ENCODE assay signal across 8 mouse cellular contexts in genomic region chr8:70769359-70769758, GRCm38 (mm10). TPM values are rescaled to one million over a fixed set of nuclear protein-coding genes. Genes with fewer than 3 reads are reported as not detected.
DNase-seq lines count a peak whose midpoint lies in the region; ATAC-seq and TF ChIP-seq lines count a peak whose summit lies in the region.

No protein-coding gene starts in this region.

- peaks cover 8% of the 10 kb centered on the region; the same call in 1 of the 2 replicates for H3K27me3 ChIP-seq in E14TG2a.4 (ENCODE audit: insufficient read depth, low read length)
- peaks cover 22% of the 10 kb centered on the region for H3K27me3 ChIP-seq in forebrain, embryonic 12.5 days

- no peak overlapping the region for H3K4me2 ChIP-seq in forebrain, embryonic 12.5 days

- H3K27ac ChIP-seq in forebrain, embryonic 12.5 days = no peak overlapping the region
- H3K27ac ChIP-seq in layer of hippocampus, adult 2 months = peak overlapping the region; percentile 15; the same call in 1 of the 2 replicates

- peak; percentile 78 for ATAC-seq in forebrain, embryonic 12.5 days (ENCODE audit: low FRiP score)
- ATAC-seq in neutrophil, adult 5-6 weeks (ENCODE audit: extremely low read depth, insufficient number of reproducible peaks, low FRiP score, poor library complexity, severe bottlenecking) = peak; percentile 73

- peak overlapping the region; percentile 72 for H3K4me3 ChIP-seq in E14TG2a.4 (replicated peaks; ENCODE audit: low read length)
- no peak overlapping the region for H3K4me3 ChIP-seq in forebrain, embryonic 12.5 days (replicated peaks)
- no peak overlapping the region for H3K4me3 ChIP-seq in layer of hippocampus, adult 2 months
- no peak overlapping the region for H3K4me3 ChIP-seq in lung, adult 2 months (replicated peaks; ENCODE audit: extremely low read depth, low read depth, low read length)

- 7% methylated on average over 26 of the region's 26 CpGs for WGBS in forebrain, embryonic 12.5 days
- 5% methylated on average over 26 of the region's 26 CpGs for WGBS in lung, adult 2 months

- H3K36me3 ChIP-seq in E14TG2a.4 (ENCODE audit: insufficient read depth, low read length) = peaks cover 75% of the 10 kb centered on the region
- H3K36me3 ChIP-seq in forebrain, embryonic 12.5 days (replicated peaks) = peaks cover 63% of the 10 kb centered on the region

- no peak for TF ChIP-seq POLR2A in lung, adult 2 months (IDR thresholded peaks at IDR 0.05; ENCODE audit: borderline replicate concordance, extremely low read depth, low read depth, low read length)

- TF ChIP-seq CTCF in E14TG2a.4 (conservative IDR thresholded peaks at IDR 0.05; ENCODE audit: low read length) = peak; percentile 96
- TF ChIP-seq CTCF in layer of hippocampus, adult 2 months (conservative IDR thresholded peaks at IDR 0.05) = peak; percentile 100
- peak; percentile 100 for TF ChIP-seq CTCF in lung, adult 2 months (IDR thresholded peaks at IDR 0.05; ENCODE audit: insufficient read depth, low read length)

- intact Hi-C loops in heart, postnatal 36 days (cut with DNase I) = loop anchor here (1.0 kb wide), 1 partner anchor 49 kb away; no protein-coding TSS in a partner anchor

- peaks cover 98% of the 10 kb centered on the region for H3K4me1 ChIP-seq in E14TG2a.4 (replicated peaks; ENCODE audit: low read depth, low read length)
- H3K4me1 ChIP-seq in forebrain, embryonic 12.5 days = peaks cover 43% of the 10 kb centered on the region
- peaks cover 17% of the 10 kb centered on the region for H3K4me1 ChIP-seq in lung, adult 2 months (ENCODE audit: control insufficient read depth, insufficient read depth, low read length)

- H3K9ac ChIP-seq in forebrain, embryonic 12.5 days = no peak overlapping the region

- DNase-seq in c-Kit-positive CD71-positive TER-119-negative erythroid progenitor cells, embryonic 14.5 days (ENCODE audit: low read depth) = peak; percentile 94
- DNase-seq in heart, postnatal 36 days = peak; percentile 94 to 98
- peak; percentile 93 to 99 for DNase-seq in layer of hippocampus, adult 2 months (ENCODE audit: low spot score in 2 of 2)
- peak; percentile 93 for DNase-seq in lung, adult 2 months
- DNase-seq in testis, postnatal 14 days (ENCODE audit: low spot score) = peak; percentile 87

- H3K9me3 ChIP-seq in E14TG2a.4 (ENCODE audit: low read length) = no peaks in the 10 kb centered on the region
- H3K9me3 ChIP-seq in forebrain, embryonic 12.5 days = no peaks in the 10 kb centered on the region

RNA-seq across cellular contexts. Expression of gene Pik3r2, which starts 7.2 kb away (rescaled TPM):
- polyA plus RNA-seq in forebrain, embryonic 12.5 days (2016; fragmentation: Nextera tagmentation; extraction: Ambion mirVana) = 72.7 and 79.1 TPM in 2 replicates
- total RNA-seq in heart, postnatal 36 days (2021) = 10 to 100 TPM; 23.6 to 24.5 TPM
- total RNA-seq in layer of hippocampus, adult 2 months (2021) = 100 to 1,000 TPM; 160 to 169 TPM
- polyA plus RNA-seq in lung, adult 2 months (2012; rRNA removed) = 112 and 119 TPM in 2 replicates
- 19.9 and 20.3 TPM in 2 replicates for total RNA-seq in neutrophil, adult 5-6 weeks (2017)

RNA-seq across cellular contexts. Expression of gene Mpv17l2, which starts 8.6 kb away (rescaled TPM):
- 33.2 and 34.5 TPM in 2 replicates for polyA plus RNA-seq in forebrain, embryonic 12.5 days (2016; fragmentation: Nextera tagmentation; extraction: Ambion mirVana)
- 10 to 100 TPM; 28.0 to 30.8 TPM for total RNA-seq in heart, postnatal 36 days (2021)
- total RNA-seq in layer of hippocampus, adult 2 months (2021) = 10 to 100 TPM; 36.5 to 42.7 TPM
- polyA plus RNA-seq in lung, adult 2 months (2012; rRNA removed) = 61.6 and 80.0 TPM in 2 replicates
- 4.5 and 4.8 TPM in 2 replicates for total RNA-seq in neutrophil, adult 5-6 weeks (2017)

RNA-seq across cellular contexts. Expression of gene Rab3a, which starts 14.9 kb away (rescaled TPM):
- polyA plus RNA-seq in forebrain, embryonic 12.5 days (2016; fragmentation: Nextera tagmentation; extraction: Ambion mirVana) = 87.8 and 95.4 TPM in 2 replicates
- total RNA-seq in heart, postnatal 36 days (2021) = 10 to 100 TPM; 45.0 to 49.3 TPM
- total RNA-seq in layer of hippocampus, adult 2 months (2021) = 100 to 1,000 TPM; 775 to 798 TPM
- polyA plus RNA-seq in lung, adult 2 months (2012; rRNA removed) = 46.4 and 53.4 TPM in 2 replicates
- total RNA-seq in neutrophil, adult 5-6 weeks (2017) = 5.2 and 5.5 TPM in 2 replicates

RNA-seq across cellular contexts. Expression of gene Mast3, which starts 35.5 kb away (rescaled TPM):
- 14.5 and 16.8 TPM in 2 replicates for polyA plus RNA-seq in forebrain, embryonic 12.5 days (2016; fragmentation: Nextera tagmentation; extraction: Ambion mirVana)
- total RNA-seq in heart, postnatal 36 days (2021) = 1 to 10 TPM; 6.4 to 8.9 TPM
- total RNA-seq in layer of hippocampus, adult 2 months (2021) = 100 to 1,000 TPM; 468 to 473 TPM
- polyA plus RNA-seq in lung, adult 2 months (2012; rRNA removed) = 84.2 and 87.0 TPM in 2 replicates
- total RNA-seq in neutrophil, adult 5-6 weeks (2017) = 30.7 and 40.2 TPM in 2 replicates

RNA-seq across cellular contexts. Expression of gene Il12rb1, which starts 38.9 kb away (rescaled TPM):
- polyA plus RNA-seq in forebrain, embryonic 12.5 days (2016; fragmentation: Nextera tagmentation; extraction: Ambion mirVana) = not detected in 2 replicates
- total RNA-seq in heart, postnatal 36 days (2021) = not detected
- total RNA-seq in layer of hippocampus, adult 2 months (2021) = 1 to 10 TPM in 1 of 2 experiments, under 1 TPM in 1; 0.61 to 1.1 TPM
- polyA plus RNA-seq in lung, adult 2 months (2012; rRNA removed) = 0.86 and 1.5 TPM in 2 replicates
- 0.98 and 3.1 TPM in 2 replicates for total RNA-seq in neutrophil, adult 5-6 weeks (2017)

Comparison
In these comparisons a context has a peak if more than half of its experiments do, and no peak if none do; other contexts are left out.
1. RNA of gene Rab3a, which starts 14.9 kb away (total RNA-seq): 775 to 798 TPM in layer of hippocampus, adult 2 months; 45.0 to 49.3 TPM in heart, postnatal 36 days and 5.2 to 5.5 TPM in neutrophil, adult 5-6 weeks; every median in the first group is over 10 times any median in the second.
2. Peak in every context shown above with its lines, with median percentiles within 50 percentile points of each other: CTCF ChIP-seq and DNase-seq.